Mouse (Mus musculus) CH12.LX (cell line): ENCODE measurements at regions not wholly inside any gene's neighbourhood (a gene's known extent, or its start where the extent isn't known, plus 50 kb on each side); places are given as distances from the start of the nearest gene placed in this dataset.

ENCODE experiments used
- DNase-seq: peaks from one replicate; pipeline ENCODE4 v3.0.0-alpha.2; 2013; ENCODE audit errors: extremely low read depth
- H3K27ac ChIP-seq: 2 replicates; pipeline ENCODE4 v1.5.1; 2012; ENCODE audit warnings: low read depth, mild to moderate bottlenecking, control low read depth, moderate library complexity; ENCODE audit not compliant: insufficient read depth
- H3K27me3 ChIP-seq: replicated peaks from 2 replicates; pipeline ENCODE3; 2012; ENCODE audit warnings: inconsistent platforms
- H3K36me3 ChIP-seq, 2 experiments: replicated peaks in 1 of 2; 2 replicates each; pipeline versions ENCODE3 to v1.6.1; 2012; ENCODE audit warnings: inconsistent platforms in 1 of 2, low read length in 1 of 2, mild to moderate bottlenecking in 1 of 2, mixed read lengths in 1 of 2, moderate library complexity in 1 of 2; ENCODE audit not compliant: control insufficient read depth in 1 of 2, insufficient read depth in 1 of 2
- H3K4me1 ChIP-seq, 2 experiments: 2 replicates each; pipeline ENCODE4 v1.6.1; 2012; ENCODE audit warnings: inconsistent platforms in 1 of 2, moderate library complexity in 1 of 2; ENCODE audit not compliant: insufficient read depth in 2 of 2, control insufficient read depth in 1 of 2
- H3K4me2 ChIP-seq: 2 replicates; pipeline ENCODE4 v1.6.1; 2012; ENCODE audit warnings: low read depth, mild to moderate bottlenecking, control low read depth; ENCODE audit not compliant: poor library complexity, insufficient read depth, severe bottlenecking
- H3K4me3 ChIP-seq, 3 experiments: fragments of 150-350 bp in 1 of 3; sonication (generic) in 1 of 3; replicated peaks in 1 of 3; 2 replicates each; pipeline versions ENCODE3 to v1.5.1; 2011 to 2012; ENCODE audit warnings: low read depth in 2 of 3, low read length in 2 of 3, mild to moderate bottlenecking in 2 of 3, moderate library complexity in 2 of 3, control low read depth in 1 of 3, improper control_type of control experiment in 1 of 3, inconsistent platforms in 1 of 3, mixed read lengths in 1 of 3; ENCODE audit not compliant: poor library complexity in 1 of 3
- H3K79me2 ChIP-seq: replicated peaks from 2 replicates; pipeline ENCODE4 v1.6.1; 2012; ENCODE audit warnings: mild to moderate bottlenecking, moderate library complexity; ENCODE audit not compliant: control insufficient read depth, poor library complexity, insufficient read depth, severe bottlenecking; ENCODE audit errors: extremely low read depth
- H3K9ac ChIP-seq: 2 replicates; pipeline ENCODE4 v1.6.1; 2012; ENCODE audit warnings: low read depth, mild to moderate bottlenecking, control low read depth, moderate library complexity; ENCODE audit not compliant: insufficient read depth
- H3K9me3 ChIP-seq: replicated peaks from 2 replicates; pipeline ENCODE3; 2012; ENCODE audit warnings: low read length, inconsistent platforms, mixed read lengths
- BHLHE40 ChIP-seq: IDR thresholded peaks from 2 replicates; pipeline ENCODE4 v1.6.1; 2011; ENCODE audit warnings: mild to moderate bottlenecking, low read depth, low read length, improper control_type of control experiment
- CHD2 ChIP-seq: IDR thresholded peaks from 2 replicates; pipeline ENCODE4 v1.6.1; 2011; ENCODE audit warnings: low read length, improper control_type of control experiment
- CTCF ChIP-seq, 2 experiments: IDR thresholded peaks in 1 of 2; conservative IDR thresholded peaks in 1 of 2; 2 replicates each; pipeline ENCODE4 v1.5.1; 2011 to 2012; ENCODE audit warnings: low read depth in 2 of 2, low read length in 2 of 2, improper control_type of control experiment in 1 of 2, inconsistent platforms in 1 of 2, mild to moderate bottlenecking in 1 of 2, moderate library complexity in 1 of 2
- E2F4 ChIP-seq: IDR thresholded peaks from 2 replicates; pipeline ENCODE4 v1.6.1; 2011; ENCODE audit warnings: low read depth, low read length, improper control_type of control experiment; ENCODE audit not compliant: insufficient replicate concordance
- EP300 ChIP-seq: IDR thresholded peaks from 2 replicates; pipeline ENCODE4 v1.6.1; 2011; ENCODE audit warnings: low read length, improper control_type of control experiment
- ETS1 ChIP-seq: conservative IDR thresholded peaks from 2 replicates; pipeline ENCODE4 v1.6.1; 2012; ENCODE audit warnings: low read depth, mild to moderate bottlenecking, inconsistent platforms, low read length, improper control_type of control experiment, moderate library complexity
- IRF4 ChIP-seq: IDR thresholded peaks from 2 replicates; pipeline ENCODE4 v1.6.1; 2014; ENCODE audit warnings: low read depth, mild to moderate bottlenecking, inconsistent platforms, low read length, improper control_type of control experiment
- JUN ChIP-seq: IDR thresholded peaks from 2 replicates; pipeline ENCODE4 v1.6.1; 2011; ENCODE audit warnings: low read depth, mild to moderate bottlenecking, low read length, improper control_type of control experiment, moderate library complexity; ENCODE audit not compliant: insufficient read depth
- KAT2A ChIP-seq: IDR thresholded peaks from 2 replicates; pipeline ENCODE4 v1.6.1; 2012; ENCODE audit warnings: low read length, improper control_type of control experiment, inconsistent platforms; ENCODE audit not compliant: insufficient replicate concordance
- MAFK ChIP-seq: IDR thresholded peaks from 2 replicates; pipeline ENCODE4 v1.6.1; 2011; ENCODE audit warnings: low read length, improper control_type of control experiment; ENCODE audit not compliant: insufficient replicate concordance
- MEF2A ChIP-seq: IDR thresholded peaks from 2 replicates; pipeline ENCODE4 v1.6.1; 2014; ENCODE audit warnings: low read depth, mild to moderate bottlenecking, inconsistent platforms, low read length, improper control_type of control experiment, borderline replicate concordance
- MXI1 ChIP-seq: IDR thresholded peaks from 2 replicates; pipeline ENCODE4 v1.6.1; 2011; ENCODE audit warnings: mild to moderate bottlenecking, low read depth, low read length, improper control_type of control experiment
- MYC ChIP-seq: IDR thresholded peaks from 2 replicates; pipeline ENCODE4 v1.6.1; 2011; ENCODE audit warnings: low read depth, mild to moderate bottlenecking, improper control_type of control experiment, low read length
- NELFE ChIP-seq: IDR thresholded peaks from 2 replicates; pipeline ENCODE4 v1.6.1; 2011; ENCODE audit warnings: low read depth, low read length, improper control_type of control experiment
- PAX5 ChIP-seq: IDR thresholded peaks from 2 replicates; pipeline ENCODE4 v1.6.1; 2012; ENCODE audit warnings: low read length, inconsistent platforms, mixed read lengths
- POLR2A ChIP-seq: IDR thresholded peaks from 2 replicates; pipeline ENCODE4 v1.6.1; 2011; ENCODE audit warnings: low read depth, mild to moderate bottlenecking, improper control_type of control experiment, low read length
- POLR2AphosphoS2 ChIP-seq: IDR thresholded peaks from 2 replicates; pipeline ENCODE4 v1.6.1; 2011; ENCODE audit warnings: low read depth, low read length, improper control_type of control experiment
- SIN3A ChIP-seq: IDR thresholded peaks from 2 replicates; pipeline ENCODE4 v1.6.1; 2012; ENCODE audit warnings: low read length, improper control_type of control experiment, inconsistent platforms
- SMC3 ChIP-seq: IDR thresholded peaks from 2 replicates; pipeline ENCODE4 v1.6.1; 2011; ENCODE audit warnings: low read depth, low read length, improper control_type of control experiment
- TCF12 ChIP-seq: IDR thresholded peaks from 2 replicates; pipeline ENCODE4 v1.6.1; 2014; ENCODE audit warnings: low read depth, mild to moderate bottlenecking, inconsistent platforms, low read length, improper control_type of control experiment
- UBTF ChIP-seq: IDR thresholded peaks from 2 replicates; pipeline ENCODE4 v1.6.1; 2012; ENCODE audit warnings: low read depth, mild to moderate bottlenecking, inconsistent platforms, low read length, improper control_type of control experiment, moderate library complexity
- USF2 ChIP-seq: conservative IDR thresholded peaks from 2 replicates; pipeline ENCODE4 v1.6.1; 2011; ENCODE audit warnings: low read depth, low read length, improper control_type of control experiment
- ZMIZ1 ChIP-seq: IDR thresholded peaks from 2 replicates; pipeline ENCODE4 v1.6.1; 2012; ENCODE audit warnings: low read depth, mild to moderate bottlenecking, inconsistent platforms, low read length, improper control_type of control experiment
- dilution Hi-C: fragments of 300-500 bp; cut with MboI; formaldehyde crosslinking; loops from 2 replicates; pipeline ENCODE4 v1.14.3; 2020; ENCODE audit warnings: low sequenced_read_pairs; ENCODE audit not compliant: extremely low pct_unique_long_range_greater_than_20kb, extremely low pct_ligation_motif_present
- in situ Hi-C: fragments of 300-500 bp; cut with MboI; formaldehyde crosslinking; loops from 3 replicates; pipeline ENCODE4 v1.14.3; 2019; ENCODE audit warnings: low sequenced_read_pairs, low pct_ligation_motif_present, low pct_unique_long_range_greater_than_20kb, mixed read lengths

DNA sequence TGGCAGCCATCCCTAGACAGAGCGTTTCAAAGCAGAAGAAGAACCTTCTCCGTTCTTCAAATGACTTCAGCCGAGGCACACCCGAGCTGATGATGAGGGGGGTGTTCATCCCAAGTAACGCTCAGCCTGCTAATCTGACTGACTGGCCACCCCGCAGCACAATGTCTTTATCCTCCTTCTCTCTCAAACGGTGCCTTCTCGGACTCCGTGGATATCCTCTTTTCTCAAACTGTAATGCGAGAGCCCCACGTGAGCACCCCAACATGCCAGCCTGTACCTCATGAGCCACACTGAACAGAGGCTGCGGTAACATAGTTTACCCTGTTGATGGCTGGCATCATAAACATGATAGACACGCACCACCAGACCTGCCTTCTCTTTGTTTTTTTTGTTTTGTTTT lies 76.8 kb upstream of the Sox13 start:
- Histone ChIP-seq H3K27ac (no peak overlapping the region), H3K9me3 (peaks cover 9% of the 10 kb centered on the region), H3K4me3 (no peak overlapping the region), H3K36me3 (no peaks in the 10 kb centered on the region), H3K9ac (no peak overlapping the region), H3K27me3 (peaks cover 89% of the 10 kb centered on the region), H3K4me1 (no peaks in the 10 kb centered on the region), H3K79me2 (no peaks in the 10 kb centered on the region), H3K4me2 (no peak overlapping the region)
- in situ Hi-C loops = no loop called here
- no peak for DNase-seq
- dilution Hi-C loops = no loop called here
- TF ChIP-seq ZMIZ1 (no peak), ETS1 (no peak), USF2 (no peak), SIN3A (no peak), POLR2A (no peak), MYC (no peak), MXI1 (no peak), BHLHE40 (no peak), CHD2 (no peak), E2F4 (no peak), PAX5 (no peak), SMC3 (no peak), CTCF (conservative IDR thresholded peaks at IDR 0.05 in 1 of 2, IDR thresholded peaks at IDR 0.05 in 1 of 2; ENCODE audit: low read depth in 2 of 2, low read length in 2 of 2) (no peak)

DNA sequence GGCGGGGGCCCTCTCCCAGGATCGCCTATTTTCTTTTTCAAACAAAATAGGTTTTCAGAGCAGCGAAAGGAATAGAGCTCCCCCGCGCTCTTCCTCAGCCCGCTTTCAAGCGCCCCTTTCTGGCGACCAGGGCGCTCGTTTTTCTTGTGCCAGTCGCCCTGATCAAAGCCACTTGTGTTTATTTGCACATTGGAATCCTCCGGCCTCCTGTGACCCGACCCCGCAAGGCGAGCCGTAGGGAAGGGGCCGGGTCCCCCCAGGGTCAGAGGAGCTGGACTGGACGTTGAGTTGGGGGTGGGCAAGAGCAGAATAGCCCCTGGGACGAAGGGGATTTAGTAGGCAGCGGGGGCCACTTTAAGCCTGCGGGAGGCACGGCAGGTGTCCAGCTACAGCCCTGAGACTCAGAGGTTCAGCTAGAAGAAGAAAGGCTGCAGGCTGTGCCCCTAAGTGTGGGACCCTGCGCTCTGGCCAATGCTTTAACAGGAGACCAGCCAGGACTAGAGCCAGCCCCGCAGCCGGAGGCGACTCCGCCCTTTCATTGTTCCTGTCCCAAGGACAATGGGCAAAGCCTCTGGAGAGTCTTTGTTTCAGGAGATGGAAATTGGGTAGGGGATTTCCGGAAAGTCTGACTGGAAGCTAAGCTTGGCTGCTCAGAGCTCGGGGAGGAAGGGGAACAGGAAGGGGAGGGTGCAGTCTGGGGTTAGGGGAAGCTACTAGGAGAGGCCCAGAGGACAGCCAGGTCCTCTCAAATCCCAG lies 69.0 kb upstream of the Sox13 start:
- TF ChIP-seq MAFK = no peak
- no peak for TF ChIP-seq UBTF
- no peak for TF ChIP-seq ETS1
- no peak for TF ChIP-seq CHD2
- no peak for TF ChIP-seq MYC
- TF ChIP-seq TCF12 = no peak
- TF ChIP-seq PAX5 = no peak
- TF ChIP-seq JUN = no peak
- TF ChIP-seq POLR2AphosphoS2 = no peak
- TF ChIP-seq EP300 = no peak
- TF ChIP-seq KAT2A = no peak
- TF ChIP-seq IRF4 = no peak
- no peak for TF ChIP-seq MEF2A
- no peak for TF ChIP-seq POLR2A
- no peak for TF ChIP-seq NELFE
- no peak for TF ChIP-seq USF2
- dilution Hi-C loops = no loop called here
- H3K9me3 ChIP-seq = no peaks in the 10 kb centered on the region
- H3K4me1 ChIP-seq = peaks cover 0 to 8% of the 10 kb centered on the region in 2 experiments; a peak in 2 of 4 replicates
- no peaks in the 10 kb centered on the region for H3K36me3 ChIP-seq
- H3K9ac ChIP-seq = no peak overlapping the region
- no peak overlapping the region for H3K4me2 ChIP-seq
- H3K4me3 ChIP-seq = no peak overlapping the region
- in situ Hi-C loops = no loop called here
- no peak overlapping the region for H3K27ac ChIP-seq
- no peak for DNase-seq
- H3K79me2 ChIP-seq = no peaks in the 10 kb centered on the region
- peaks cover 72% of the 10 kb centered on the region for H3K27me3 ChIP-seq
